Comparison of ENCODE assay signal across 25 mouse cellular contexts in the genomic region with DNA sequence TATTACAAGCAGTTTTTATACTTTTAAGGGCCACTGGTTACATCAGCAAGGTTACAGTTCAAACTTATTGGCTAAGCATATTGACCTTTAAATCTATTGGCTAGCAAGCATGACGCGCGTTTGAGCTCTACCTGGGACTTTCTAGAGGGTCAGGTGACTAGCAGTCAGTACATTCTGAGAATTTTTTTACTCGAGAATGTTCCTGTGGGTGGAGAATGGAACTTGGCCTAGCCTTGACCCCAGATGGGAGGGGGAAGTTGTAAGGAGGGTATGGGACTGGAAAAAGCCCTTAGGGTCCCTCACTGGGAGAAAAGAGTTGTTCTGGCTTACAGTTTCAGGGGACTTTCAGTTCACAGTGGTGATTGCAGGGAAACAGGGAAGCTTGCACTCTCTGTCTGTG. TPM values are rescaled to one million over a fixed set of nuclear protein-coding genes. Genes with fewer than 3 reads are reported as not detected.
DNase-seq lines count a peak whose midpoint lies in the region; ATAC-seq and TF ChIP-seq lines count a peak whose summit lies in the region.
"Had no signal": no experiment of that assay in that cellular context is flagged by ENCODE, and none has a peak within 500 bp of the region (broad histone marks: within the 10 kb centered on the region; RNA-seq: fewer than 3 reads in every experiment).

No protein-coding gene starts in this region.

- peak; percentile 32; the same call in 1 of the 2 replicates for TF ChIP-seq EP300 in lung, postnatal 0 days (IDR thresholded peaks at IDR 0.05)

- no peaks in the 10 kb centered on the region for H3K9me3 ChIP-seq in lung, postnatal 0 days (ENCODE audit: low read length)
- H3K9me3 ChIP-seq: forebrain, embryonic 15.5 days had no signal

- no peaks in the 10 kb centered on the region for H3K4me1 ChIP-seq in lung, postnatal 0 days (ENCODE audit: insufficient read depth, low read depth, low read length)
- H3K4me1 ChIP-seq: embryonic facial prominence, embryonic 12.5 days; forebrain, embryonic 13.5 days; forebrain, embryonic 15.5 days had no signal

- no peaks in the 10 kb centered on the region for H3K27me3 ChIP-seq in lung, postnatal 0 days (replicated peaks; ENCODE audit: insufficient read depth, low read length)
- H3K27me3 ChIP-seq: CH12.LX; embryonic facial prominence, embryonic 12.5 days; forebrain, embryonic 13.5 days; forebrain, embryonic 15.5 days; Patski had no signal

- no peak overlapping the region for H3K4me3 ChIP-seq in lung, postnatal 0 days (ENCODE audit: low read depth, low read length)
- H3K4me3 ChIP-seq: embryonic facial prominence, embryonic 10.5 days; embryonic facial prominence, embryonic 12.5 days; forebrain, embryonic 13.5 days; forebrain, embryonic 15.5 days had no signal

- TF ChIP-seq CTCF in lung, postnatal 0 days (IDR thresholded peaks at IDR 0.05): no peak

- no peak overlapping the region for H3K27ac ChIP-seq in lung, postnatal 0 days (ENCODE audit: low read length)
- H3K27ac ChIP-seq: embryonic facial prominence, embryonic 10.5 days; embryonic facial prominence, embryonic 12.5 days; forebrain, embryonic 13.5 days; forebrain, embryonic 15.5 days had no signal

- no peak overlapping the region for H3K9ac ChIP-seq in lung, postnatal 0 days (replicated peaks; ENCODE audit: low read depth)
- H3K9ac ChIP-seq: embryonic facial prominence, embryonic 12.5 days; forebrain, embryonic 13.5 days; forebrain, embryonic 15.5 days; forebrain, postnatal 0 days had no signal

- no peaks in the 10 kb centered on the region for H3K36me3 ChIP-seq in lung, postnatal 0 days (ENCODE audit: insufficient read depth, low read length)
- H3K36me3 ChIP-seq: embryonic facial prominence, embryonic 10.5 days; embryonic facial prominence, embryonic 12.5 days; forebrain, embryonic 15.5 days; G1E had no signal

- no peak for DNase-seq in lung, postnatal 0 days (ENCODE audit: low spot score)
- DNase-seq in lung, adult 18-20 months: no peak
- DNase-seq in R1 (ENCODE audit: low read depth, low spot score): peak; percentile 91
- DNase-seq in ZHBTc4 (ENCODE audit: low read depth, low spot score): peak; percentile 91
- DNase-seq in embryo, embryonic 10.5 days (ENCODE audit: low spot score): no peak
- no peak for DNase-seq in kidney, adult 9 months
- DNase-seq: adrenal gland, adult 2 months; adrenal gland, postnatal 10 days; adrenal gland, postnatal 25 days; B cell, adult 2 months; cerebellum, adult 11 months; cerebellum, adult 18-20 months; cerebellum, adult 8-10 months; cerebellum, adult 9-11 months; cerebellum, postnatal 14 days; cerebellum, postnatal 36 days; forebrain, postnatal 0 days had no signal

- WGBS in lung, postnatal 0 days: 73% methylated on average over 4 of the region's 4 CpGs

- H3K4me2 ChIP-seq in lung, postnatal 0 days (replicated peaks; ENCODE audit: low read depth, low read length): no peak overlapping the region
- H3K4me2 ChIP-seq: embryonic facial prominence, embryonic 12.5 days; forebrain, embryonic 13.5 days; forebrain, embryonic 15.5 days had no signal

- ATAC-seq in lung, postnatal 0 days: no peak
- ATAC-seq: CD4-positive, CD25-positive, alpha-beta regulatory T cell, adult 4 months; forebrain, embryonic 13.5 days; forebrain, embryonic 15.5 days; forebrain, postnatal 0 days; Patski had no signal

RNA-seq across cellular contexts. Expression of gene Wif1, which starts 22.3 kb away (rescaled TPM):
- 9.0 and 10.2 TPM in 2 replicates for polyA plus RNA-seq in lung, postnatal 0 days (2015; fragmentation: Nextera tagmentation; extraction: Ambion mirVana)
- polyA plus RNA-seq: CD4-positive, CD25-positive, alpha-beta regulatory T cell, adult 4 months; G1E had no signal

RNA-seq across cellular contexts. Expression of gene Lemd3, which starts 32.4 kb away (rescaled TPM):
- 3.4 and 3.5 TPM in 2 replicates for polyA plus RNA-seq in lung, postnatal 0 days (2015; fragmentation: Nextera tagmentation; extraction: Ambion mirVana)

Comparison
In these comparisons a context has a peak if more than half of its experiments do, and no peak if none do; other contexts are left out.
1. DNase-seq: peak in R1 (single experiment) and ZHBTc4 (single experiment); none in lung, postnatal 0 days (single experiment), lung, adult 18-20 months (0 of 2), embryo, embryonic 10.5 days (single experiment) and kidney, adult 9 months (single experiment).